Mouse (Mus musculus) forebrain, embryonic 11.5 days (tissue): ENCODE measurements around the gene Bcl7a. TPM values are rescaled to one million over a fixed set of nuclear protein-coding genes. Genes with fewer than 3 reads are reported as not detected.

Source experiments
- ATAC-seq: fragments of 200-750 bp; cut with Nextera tagmentation; replicated peaks from 2 replicates; pipeline ENCODE4 v1.8.0; 2017; ENCODE audit warnings: moderate TSS enrichment; ENCODE audit not compliant: low FRiP score
- DNase-seq: peaks from one replicate; pipeline ENCODE4 v3.0.0-alpha.2; 2017; ENCODE audit warnings: low spot score
- H3K27ac ChIP-seq: fragments of 300-500 bp; sonication (generic); 2 replicates; pipeline ENCODE4 v1.5.1; 2014; ENCODE audit warnings: low read depth, low read length
- H3K27me3 ChIP-seq: fragments of 300-500 bp; sonication (generic); 2 replicates; pipeline ENCODE4 v1.6.1; 2014; ENCODE audit warnings: mild to moderate bottlenecking, low read length, mixed read lengths; ENCODE audit not compliant: control insufficient read depth, insufficient read depth
- H3K36me3 ChIP-seq: fragments of 300-500 bp; sonication (generic); 2 replicates; pipeline ENCODE4 v1.6.1; 2014; ENCODE audit warnings: mild to moderate bottlenecking, low read length, moderate library complexity, mixed read lengths; ENCODE audit not compliant: control insufficient read depth, insufficient read depth
- H3K4me1 ChIP-seq: fragments of 300-500 bp; sonication (generic); replicated peaks from 2 replicates; pipeline ENCODE4 v1.6.1; 2014; ENCODE audit warnings: low read length, mixed read lengths; ENCODE audit not compliant: control insufficient read depth, insufficient read depth
- H3K4me2 ChIP-seq: fragments of 300-500 bp; sonication (generic); 2 replicates; pipeline ENCODE4 v1.6.1; 2014; ENCODE audit warnings: low read depth, mild to moderate bottlenecking, low read length, moderate library complexity, mixed read lengths; ENCODE audit not compliant: severe bottlenecking
- H3K4me3 ChIP-seq: fragments of 300-500 bp; sonication (generic); 2 replicates; pipeline ENCODE4 v1.5.1; 2014; ENCODE audit warnings: low read depth, low read length
- H3K9ac ChIP-seq: fragments of 300-500 bp; sonication (generic); 2 replicates; pipeline ENCODE4 v1.6.1; 2014; ENCODE audit warnings: low read length
- H3K9me3 ChIP-seq: fragments of 300-500 bp; sonication (generic); 2 replicates; pipeline ENCODE4 v1.6.1; 2016; ENCODE audit warnings: low read length, mixed read lengths; ENCODE audit not compliant: control insufficient read depth
- WGBS: fragments of 180-500 bp; shearing (Covaris S2); extraction: QIAGEN DNeasy Blood & Tissue Kit; methylation state at CpG from one replicate; pipeline ENCODE4 v1.1.7; 2014; 5-methylcytosine and 5-hydroxymethylcytosine counted together
- polyA plus RNA-seq: library from polyadenylated mRNA; unstranded; fragments of >200 nt; fragmentation: Nextera tagmentation; extraction: Ambion mirVana; gene quantifications from 2 replicates; pipeline ENCODE4 v1.2.1, GENCODE M21; 2014

The Bcl7a gene
- 57.1 and 61.7 TPM in 2 replicates for polyA plus RNA-seq

- Histone ChIP-seq H3K9me3 (no peaks in the 10 kb centered on the region), H3K4me2 (peak within 1 kb of the TSS; percentile 82), H3K4me3 (peak within 1 kb of the TSS; percentile 93), H3K9ac (peak within 1 kb of the TSS; percentile 99), H3K36me3 (no peaks in the 10 kb centered on the region), H3K27me3 (no peaks in the 10 kb centered on the region), H3K27ac (peak within 1 kb of the TSS; percentile 98), H3K4me1 (peaks cover 12% of the 10 kb centered on the region; the same call in 1 of the 2 replicates)
- 1% methylated on average over 66 of the region's 69 CpGs for WGBS
- DNase-seq (peak; percentile 95), ATAC-seq (peak; percentile 89)
Observed at GRCm38 (mm10) chr5:123343707-123344627, at the start of gene Bcl7a. Bcl7a (plus strand) TSS chr5:123343834.

- H3K27ac ChIP-seq: no peak overlapping the region
- H3K36me3 ChIP-seq: no peaks in the 10 kb centered on the region
- no peaks in the 10 kb centered on the region; the same call in 1 of the 2 replicates for H3K27me3 ChIP-seq
- 89% methylated on average over 9 of the region's 9 CpGs for WGBS
- no peaks in the 10 kb centered on the region for H3K9me3 ChIP-seq
- no peaks in the 10 kb centered on the region for H3K4me1 ChIP-seq
- H3K4me3 ChIP-seq: no peak overlapping the region
- H3K4me2 ChIP-seq: no peak overlapping the region
- H3K9ac ChIP-seq: no peak overlapping the region
- no peak for DNase-seq
- ATAC-seq: no peak
Observed at GRCm38 (mm10) chr5:123294653-123295052, 49.0 kb upstream of the Bcl7a start.

- Histone ChIP-seq H3K27me3 (no peaks in the 10 kb centered on the region; the same call in 1 of the 2 replicates), H3K36me3 (no peaks in the 10 kb centered on the region), H3K4me3 (no peak overlapping the region), H3K27ac (no peak overlapping the region), H3K9ac (no peak overlapping the region), H3K9me3 (no peaks in the 10 kb centered on the region), H3K4me1 (0 out of 2 replicates have a peak, but pooled peaks cover 3% of the 10 kb centered on the region), H3K4me2 (no peak overlapping the region)
- ATAC-seq (no peak), DNase-seq (no peak)
- 68% methylated on average over 12 of the region's 12 CpGs for WGBS
Observed at GRCm38 (mm10) chr5:123296224-123296806, 47.3 kb upstream of the Bcl7a start.

- peaks cover 8% of the 10 kb centered on the region for H3K4me1 ChIP-seq
- WGBS: 65% methylated on average over 23 of the region's 23 CpGs
- H3K4me3 ChIP-seq: no peak overlapping the region
- ATAC-seq (no peak), DNase-seq (no peak)
- H3K27me3 ChIP-seq: no peaks in the 10 kb centered on the region; the same call in 1 of the 2 replicates
- H3K27ac ChIP-seq: no peak overlapping the region
- H3K4me2 ChIP-seq: no peak overlapping the region
- no peaks in the 10 kb centered on the region for H3K36me3 ChIP-seq
- H3K9ac ChIP-seq: no peak overlapping the region
- no peaks in the 10 kb centered on the region for H3K9me3 ChIP-seq
Observed at GRCm38 (mm10) chr5:123296972-123297754, 46.5 kb upstream of the Bcl7a start.

GRCm38 (mm10) chr5:123297830-123298229 lies 45.8 kb upstream of the Bcl7a start:
- 78% methylated on average over 7 of the region's 7 CpGs for WGBS
- no peaks in the 10 kb centered on the region for H3K9me3 ChIP-seq

GRCm38 (mm10) chr5:123298526-123298925 lies 45.1 kb upstream of the Bcl7a start:
- 89% methylated on average over 6 of the region's 6 CpGs for WGBS

More at GRCm38 (mm10) chr5:123297830-123298229, 45.8 kb upstream of the Bcl7a start:
- Histone ChIP-seq H3K9ac (no peak overlapping the region), H3K27ac (no peak overlapping the region), H3K4me1 (peaks cover 14% of the 10 kb centered on the region), H3K27me3 (no peaks in the 10 kb centered on the region; the same call in 1 of the 2 replicates), H3K4me3 (no peak overlapping the region), H3K4me2 (no peak overlapping the region), H3K36me3 (no peaks in the 10 kb centered on the region)
- ATAC-seq (no peak), DNase-seq (no peak)

GRCm38 (mm10) chr5:123300496-123301034 lies 43.1 kb upstream of the Bcl7a start:
- Histone ChIP-seq H3K4me2 (no peak overlapping the region), H3K4me1 (peaks cover 14% of the 10 kb centered on the region), H3K27ac (no peak overlapping the region), H3K36me3 (no peaks in the 10 kb centered on the region), H3K9ac (no peak overlapping the region), H3K9me3 (no peaks in the 10 kb centered on the region), H3K27me3 (no peaks in the 10 kb centered on the region; the same call in 1 of the 2 replicates), H3K4me3 (no peak overlapping the region)
- 73% methylated on average over 8 of the region's 8 CpGs for WGBS
- no peak for DNase-seq
- ATAC-seq: no peak

More at GRCm38 (mm10) chr5:123298526-123298925, 45.1 kb upstream of the Bcl7a start:
- DNase-seq: no peak
- Histone ChIP-seq H3K4me1 (peaks cover 14% of the 10 kb centered on the region), H3K36me3 (no peaks in the 10 kb centered on the region), H3K27me3 (no peaks in the 10 kb centered on the region; the same call in 1 of the 2 replicates), H3K4me2 (no peak overlapping the region), H3K4me3 (no peak overlapping the region), H3K9ac (no peak overlapping the region), H3K9me3 (no peaks in the 10 kb centered on the region), H3K27ac (no peak overlapping the region)
- ATAC-seq: no peak
